In the genomic region with DNA sequence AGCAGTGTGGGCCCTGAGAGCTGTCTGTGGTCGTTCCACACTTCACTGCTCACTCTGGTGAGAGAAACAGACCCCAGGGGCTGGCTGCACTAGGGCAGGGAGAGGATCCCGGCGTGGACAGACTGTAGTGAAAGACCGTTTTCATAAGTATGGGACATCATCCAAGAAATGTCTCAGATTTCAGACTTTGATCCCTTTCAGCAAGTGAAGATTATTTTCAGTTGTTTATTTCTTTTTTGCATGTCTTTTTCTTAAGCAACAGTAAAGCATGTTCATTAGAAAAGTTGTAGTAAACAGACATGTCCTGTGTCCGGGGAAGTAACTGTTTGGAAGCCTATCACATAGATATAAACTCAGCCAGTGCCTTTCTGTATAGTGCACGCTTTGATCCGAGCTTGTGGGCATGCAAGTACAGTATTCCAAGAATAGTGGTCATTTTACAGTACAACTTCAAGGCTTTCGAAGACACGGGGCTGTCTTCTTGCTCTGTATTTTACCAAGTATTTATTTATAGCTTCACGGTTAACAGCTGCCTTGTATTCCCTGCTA, we compare ENCODE assay signal across 8 mouse cellular contexts. TPM values are rescaled to one million over a fixed set of nuclear protein-coding genes. Genes with fewer than 3 reads are reported as not detected.
DNase-seq lines count a peak whose midpoint lies in the region; ATAC-seq and TF ChIP-seq lines count a peak whose summit lies in the region.

No protein-coding gene starts in this region.

- H3K9me3 ChIP-seq in kidney, embryonic 15.5 days (replicated peaks), result no peaks in the 10 kb centered on the region
- no peaks in the 10 kb centered on the region for H3K9me3 ChIP-seq in heart, embryonic 15.5 days (replicated peaks)
- no peaks in the 10 kb centered on the region for H3K9me3 ChIP-seq in intestine, postnatal 0 days (ENCODE audit: control insufficient read depth)
- no peaks in the 10 kb centered on the region for H3K9me3 ChIP-seq in midbrain, embryonic 15.5 days

- no peak for TF ChIP-seq CTCF in intestine, postnatal 0 days (IDR thresholded peaks at IDR 0.05; ENCODE audit: low read depth)

- peak; percentile 82; the same call in 1 of the 2 replicates for ATAC-seq in kidney, embryonic 15.5 days (replicated peaks; ENCODE audit: low FRiP score)
- peak; percentile 53; the same call in 1 of the 2 replicates for ATAC-seq in heart, embryonic 15.5 days (replicated peaks; ENCODE audit: insufficient number of reproducible peaks, insufficient read depth, low FRiP score, low read depth)
- ATAC-seq in intestine, postnatal 0 days, result no peak
- no peak for ATAC-seq in midbrain, embryonic 15.5 days (replicated peaks)
- no peak for ATAC-seq in megakaryocyte progenitor cell, adult 5-6 weeks (replicated peaks; ENCODE audit: poor library complexity)

- H3K4me2 ChIP-seq in kidney, embryonic 15.5 days, result peak overlapping the region; percentile 55
- H3K4me2 ChIP-seq in heart, embryonic 15.5 days, result peak overlapping the region; percentile 61
- peak overlapping the region; percentile 47 for H3K4me2 ChIP-seq in intestine, postnatal 0 days (replicated peaks; ENCODE audit: low read depth)
- H3K4me2 ChIP-seq in midbrain, embryonic 15.5 days, result peak overlapping the region; percentile 15

- 31% methylated on average over 10 of the region's 10 CpGs for WGBS in kidney, embryonic 15.5 days
- WGBS in heart, embryonic 15.5 days, result 37% methylated on average over 10 of the region's 10 CpGs
- WGBS in intestine, postnatal 0 days, result 49% methylated on average over 10 of the region's 10 CpGs
- 64% methylated on average over 10 of the region's 10 CpGs for WGBS in midbrain, embryonic 15.5 days

- peak overlapping the region; percentile 66; the same call in 1 of the 2 replicates for H3K27ac ChIP-seq in kidney, embryonic 15.5 days
- H3K27ac ChIP-seq in heart, embryonic 15.5 days, result 0 out of 2 replicates have a peak overlapping the region, but pooled peaks have one; percentile 31
- no peak overlapping the region for H3K27ac ChIP-seq in intestine, postnatal 0 days (ENCODE audit: low read depth, low read length)
- peak overlapping the region; percentile 46; the same call in 1 of the 2 replicates for H3K27ac ChIP-seq in midbrain, embryonic 15.5 days

- DNase-seq in kidney, adult 11 months, result no peak
- no peak for DNase-seq in B cell, adult 2 months
- no peak for DNase-seq in urinary bladder, postnatal 14 days (ENCODE audit: low spot score)

- peaks cover 15% of the 10 kb centered on the region for H3K4me1 ChIP-seq in kidney, embryonic 15.5 days
- peaks cover 12% of the 10 kb centered on the region for H3K4me1 ChIP-seq in heart, embryonic 15.5 days (replicated peaks)
- no peaks in the 10 kb centered on the region for H3K4me1 ChIP-seq in intestine, postnatal 0 days (replicated peaks; ENCODE audit: control insufficient read depth, insufficient read depth, low read length)
- H3K4me1 ChIP-seq in midbrain, embryonic 15.5 days, result peaks cover 25% of the 10 kb centered on the region

- no peaks in the 10 kb centered on the region for H3K36me3 ChIP-seq in kidney, embryonic 15.5 days
- no peaks in the 10 kb centered on the region for H3K36me3 ChIP-seq in heart, embryonic 15.5 days
- no peaks in the 10 kb centered on the region for H3K36me3 ChIP-seq in intestine, postnatal 0 days (ENCODE audit: control insufficient read depth, insufficient read depth)
- no peaks in the 10 kb centered on the region for H3K36me3 ChIP-seq in midbrain, embryonic 15.5 days (replicated peaks)

- H3K9ac ChIP-seq in kidney, embryonic 15.5 days, result peak overlapping the region; percentile 26; the same call in 1 of the 2 replicates
- H3K9ac ChIP-seq in heart, embryonic 15.5 days, result peak overlapping the region; percentile 38; the same call in 1 of the 2 replicates
- no peak overlapping the region for H3K9ac ChIP-seq in intestine, postnatal 0 days (ENCODE audit: low read depth, low read length)
- H3K9ac ChIP-seq in midbrain, embryonic 15.5 days, result no peak overlapping the region

- H3K4me3 ChIP-seq in kidney, embryonic 15.5 days (replicated peaks), result peak overlapping the region; percentile 21
- peak overlapping the region; percentile 31 for H3K4me3 ChIP-seq in heart, embryonic 15.5 days
- no peak overlapping the region for H3K4me3 ChIP-seq in intestine, postnatal 0 days (ENCODE audit: low read depth, low read length)
- H3K4me3 ChIP-seq in midbrain, embryonic 15.5 days, result no peak overlapping the region

- no peaks in the 10 kb centered on the region for H3K27me3 ChIP-seq in kidney, embryonic 15.5 days
- H3K27me3 ChIP-seq in heart, embryonic 15.5 days, result no peaks in the 10 kb centered on the region
- no peaks in the 10 kb centered on the region for H3K27me3 ChIP-seq in intestine, postnatal 0 days (replicated peaks; ENCODE audit: control insufficient read depth, insufficient read depth, low read length)
- H3K27me3 ChIP-seq in midbrain, embryonic 15.5 days (replicated peaks), result no peaks in the 10 kb centered on the region

RNA-seq across cellular contexts. Expression of a gene that starts 34.0 kb away (rescaled TPM):
- polyA plus RNA-seq in kidney, embryonic 15.5 days (2015; fragmentation: Nextera tagmentation; extraction: Ambion mirVana), result not detected in 2 replicates
- not detected in 2 replicates for polyA plus RNA-seq in heart, embryonic 15.5 days (2015; fragmentation: Nextera tagmentation; extraction: Ambion mirVana)
- not detected in 2 replicates for polyA plus RNA-seq in intestine, postnatal 0 days (2015; fragmentation: Nextera tagmentation; extraction: Ambion mirVana)
- not detected in 2 replicates for polyA plus RNA-seq in midbrain, embryonic 15.5 days (2015; fragmentation: Nextera tagmentation; extraction: Ambion mirVana)
- not detected in 2 replicates for total RNA-seq in megakaryocyte progenitor cell, adult 5-6 weeks (2015)
- total RNA-seq in megakaryocyte progenitor cell, adult 5-6 weeks (2017), result not detected in 2 replicates

Comparison
In these comparisons a context has a peak if more than half of its experiments do, and no peak if none do; other contexts are left out.
1. ATAC-seq: peak in kidney, embryonic 15.5 days (single experiment) and heart, embryonic 15.5 days (single experiment); none in intestine, postnatal 0 days (single experiment), midbrain, embryonic 15.5 days (single experiment) and megakaryocyte progenitor cell, adult 5-6 weeks (single experiment).
2. H3K4me3 ChIP-seq: peak in kidney, embryonic 15.5 days (single experiment) and heart, embryonic 15.5 days (single experiment); none in intestine, postnatal 0 days (single experiment) and midbrain, embryonic 15.5 days (single experiment).
3. H3K9ac ChIP-seq: peak in kidney, embryonic 15.5 days (single experiment) and heart, embryonic 15.5 days (single experiment); none in intestine, postnatal 0 days (single experiment) and midbrain, embryonic 15.5 days (single experiment).
4. Peak in every context shown above with its lines, with median percentiles within 50 percentile points of each other: H3K4me2 ChIP-seq.